Mouse (Mus musculus): Measurements from ENCODE around the gene Kifc5b. TPM values are rescaled to one million over a fixed set of nuclear protein-coding genes. Genes with fewer than 3 reads are reported as not detected.

Kifc5b gene
- polyA plus RNA-seq (2012; rRNA removed; ENCODE audit: low replicate concordance): 3.5 and 4.5 TPM in 2 replicates

DNA sequence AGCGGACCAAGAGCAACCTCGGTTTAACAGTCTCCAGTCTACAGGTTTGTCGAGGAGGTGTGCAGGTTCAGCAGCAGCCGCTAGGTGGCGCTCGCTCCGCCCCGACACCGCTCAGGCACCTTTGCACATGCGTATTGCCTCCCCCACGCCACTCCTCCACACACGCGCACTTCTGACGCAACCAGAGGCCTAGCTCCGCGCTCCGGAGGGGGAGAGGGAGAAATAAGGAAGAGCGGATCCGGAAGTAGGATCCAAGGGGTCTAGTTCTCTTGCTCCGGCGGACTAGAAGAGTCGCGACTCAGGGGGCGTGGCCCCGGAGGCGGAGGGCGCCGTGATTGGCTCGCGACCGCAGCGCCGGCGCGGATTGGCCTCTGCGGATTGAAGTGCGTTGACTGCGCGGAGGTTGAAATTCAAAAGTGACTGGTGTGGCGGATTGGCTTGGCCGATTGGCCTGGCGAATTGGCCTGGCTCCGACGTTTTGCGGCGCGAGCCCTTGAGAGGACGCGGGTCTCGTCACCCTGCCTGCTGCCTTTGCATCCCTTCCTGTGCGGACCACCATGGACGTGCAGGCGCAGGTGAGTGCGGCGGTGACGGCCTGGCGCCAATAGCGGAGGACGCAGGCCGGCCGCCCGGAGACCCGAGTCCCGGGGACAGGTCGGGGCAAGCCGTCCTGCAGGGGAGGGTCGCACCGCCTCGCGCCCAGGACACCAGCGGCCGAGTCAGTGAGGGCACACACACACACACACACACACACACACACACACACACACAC is at the start of gene Kifc5b:
Gene Kifc5b, plus strand, starts transcription at position 381 of the 772 bp plus-strand sequence.

GRCm38 (mm10) chr17:26932839-26933398 is 16.0 kb downstream of the Kifc5b start, which contains the start of gene Phf1:
Phf1 (plus strand) TSS chr17:26933052.

DNA sequence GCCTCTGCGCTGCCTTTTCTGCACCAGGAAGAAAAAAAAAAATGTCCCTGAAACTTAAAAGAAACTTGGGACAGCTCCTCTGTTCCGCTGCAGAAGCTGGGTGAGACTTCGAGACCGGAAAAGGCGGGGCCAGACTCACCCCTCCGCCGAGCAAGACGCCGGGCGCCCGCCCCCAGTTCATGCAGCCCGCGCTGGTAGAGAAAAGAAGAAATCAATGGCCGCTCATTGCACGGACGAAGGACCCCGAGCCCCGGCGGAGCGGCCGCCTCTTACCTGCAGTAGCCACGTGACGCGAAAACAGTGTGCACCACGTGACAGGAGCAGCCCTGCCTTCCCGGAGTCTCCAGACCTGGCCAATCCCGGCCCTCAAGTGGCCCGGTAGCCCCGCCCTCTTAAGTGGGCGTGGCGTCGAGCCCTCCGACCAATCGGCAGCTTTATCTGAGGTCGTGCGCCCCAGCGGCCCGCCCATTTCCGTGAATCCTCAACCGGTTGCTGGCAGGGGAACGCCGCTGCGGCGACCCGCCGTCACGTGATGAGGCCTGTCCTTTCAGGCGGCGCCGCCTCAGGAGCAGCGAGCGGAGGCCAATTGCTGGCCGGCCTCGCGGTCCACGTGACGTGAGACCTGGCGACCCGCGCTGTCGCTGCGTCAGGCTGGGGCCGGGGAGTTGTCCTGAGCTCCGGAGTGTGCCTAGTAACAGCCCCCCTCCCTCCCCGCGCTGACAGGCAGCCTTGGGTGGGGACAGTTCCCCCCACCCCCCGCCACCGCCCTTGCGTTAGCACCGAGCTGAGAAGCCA is 22.5 kb downstream of the Kifc5b start, which contains the start of gene Cuta:
Gene Cuta, minus strand, starts transcription at position 392 of the 795 bp plus-strand sequence.

DNA sequence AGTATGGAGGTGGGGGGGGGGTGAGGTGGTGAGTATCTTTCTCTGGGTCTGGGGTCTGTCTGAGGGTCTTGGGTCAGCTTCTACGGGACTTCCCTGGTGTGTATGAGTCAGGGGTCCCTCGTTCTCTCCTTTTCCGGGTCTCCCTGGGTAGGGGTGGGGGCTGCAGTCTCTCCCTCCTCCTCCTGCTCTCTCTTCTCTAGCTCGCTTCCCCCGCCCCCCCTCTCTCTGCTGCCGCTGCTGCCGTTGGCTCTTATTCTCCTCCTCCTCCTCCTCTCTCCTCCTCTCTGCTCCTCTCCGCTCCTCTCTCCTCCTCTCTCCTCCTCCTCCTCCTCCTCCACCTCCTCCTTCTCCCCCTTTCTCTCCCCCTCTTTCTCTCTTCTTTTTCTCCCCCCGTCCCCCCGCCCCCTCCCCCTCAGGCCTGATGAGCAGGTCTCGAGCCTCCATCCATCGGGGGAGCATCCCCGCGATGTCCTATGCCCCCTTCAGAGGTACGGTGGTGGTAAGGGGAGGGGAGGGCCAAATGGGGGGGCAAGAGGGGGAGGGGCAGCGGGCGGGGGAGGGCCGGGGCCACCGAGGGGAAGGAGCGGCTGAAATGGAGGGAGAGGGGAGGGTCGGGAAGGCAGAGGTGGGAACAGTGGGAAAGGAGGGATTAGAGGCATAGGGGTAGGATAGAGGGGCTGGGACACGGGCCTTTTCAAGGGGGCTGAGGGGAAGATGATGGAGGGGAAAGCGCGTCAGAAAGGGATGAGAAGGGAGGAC is 24.3 kb downstream of the Kifc5b start, which contains the start of gene Syngap1:
Gene Syngap1, plus strand, starts transcription at position 223 of the 759 bp plus-strand sequence.

DNA sequence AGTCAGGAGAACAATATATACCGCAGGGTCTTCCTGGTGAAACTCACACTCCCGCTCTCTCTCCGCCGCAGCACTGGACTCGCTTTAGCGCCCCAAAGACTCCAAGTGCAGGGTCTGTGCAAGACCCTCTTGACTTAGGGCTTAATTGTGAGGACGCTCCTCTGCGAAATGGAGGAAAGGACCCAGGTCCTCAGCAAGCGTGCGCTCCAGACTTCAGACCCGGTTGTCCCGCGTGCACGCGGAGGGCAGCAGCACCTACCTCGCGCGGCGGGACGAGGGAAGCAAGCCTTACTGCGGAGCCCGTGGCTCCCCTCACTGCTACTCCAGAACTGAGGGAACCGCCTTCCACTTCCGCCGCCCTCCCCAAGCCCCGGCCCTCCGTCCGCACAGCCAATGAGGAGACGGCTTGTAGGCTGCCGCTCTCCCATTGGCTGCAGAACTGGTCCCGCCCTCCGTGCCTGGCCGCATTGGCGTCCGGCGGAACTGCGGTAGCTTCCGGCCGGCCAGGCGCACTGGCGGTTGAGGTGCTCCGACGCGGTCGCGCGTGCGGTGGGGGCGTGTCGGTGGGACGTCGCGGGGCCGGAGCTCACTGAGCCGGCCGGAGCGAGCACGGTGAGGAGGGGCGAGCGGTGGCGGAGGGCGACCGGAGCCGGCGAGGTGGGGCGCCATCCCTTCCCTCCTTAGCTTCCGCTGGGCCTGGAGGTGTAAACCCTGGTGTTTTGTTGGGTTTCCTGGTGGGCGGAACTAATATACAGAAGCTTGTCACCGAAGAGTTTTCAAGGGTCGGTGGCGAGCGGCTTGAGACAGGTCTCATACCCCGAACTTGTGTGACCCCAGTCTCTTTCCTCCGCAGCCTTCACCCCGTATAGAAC is 56.0 kb downstream of the Kifc5b start, which contains the start of gene Zbtb9:
Gene Zbtb9, plus strand, starts transcription at position 465 of the 872 bp plus-strand sequence.

Other genes with a start within 250 kb of the Kifc5b start
- gene Crebrf, start 201.4 kb upstream of the Kifc5b start, polyA plus RNA-seq (2012; rRNA removed; ENCODE audit: low replicate concordance): 0.78 and 0.98 TPM in 2 replicates
- 15.4 and 15.7 TPM in 2 replicates for gene Bnip1, start 136.0 kb upstream of the Kifc5b start, polyA plus RNA-seq (2012; rRNA removed; ENCODE audit: low replicate concordance)
- gene Nkx2-5, start 72.1 kb upstream of the Kifc5b start, polyA plus RNA-seq (2012; rRNA removed; ENCODE audit: low replicate concordance): 5.3 TPM in 1 of 2 replicates, not detected in the other
- 83.9 and 132 TPM in 2 replicates for gene Phf1, start 16.0 kb downstream of the Kifc5b start, polyA plus RNA-seq (2012; rRNA removed; ENCODE audit: low replicate concordance)
- 239 and 257 TPM in 2 replicates for gene Cuta, start 22.5 kb downstream of the Kifc5b start, polyA plus RNA-seq (2012; rRNA removed; ENCODE audit: low replicate concordance)
- gene Syngap1, start 24.2 kb downstream of the Kifc5b start, polyA plus RNA-seq (2012; rRNA removed; ENCODE audit: low replicate concordance): 9.3 and 11.2 TPM in 2 replicates
- 6.3 and 10.8 TPM in 2 replicates for gene Zbtb9, start 56.1 kb downstream of the Kifc5b start, polyA plus RNA-seq (2012; rRNA removed; ENCODE audit: low replicate concordance)
- 196 and 361 TPM in 2 replicates for gene Bak1, start 111.9 kb downstream of the Kifc5b start, polyA plus RNA-seq (2012; rRNA removed; ENCODE audit: low replicate concordance)
- 37.1 and 51.3 TPM in 2 replicates for gene Itpr3, start 140.2 kb downstream of the Kifc5b start, polyA plus RNA-seq (2012; rRNA removed; ENCODE audit: low replicate concordance)
- 63.1 and 115 TPM in 2 replicates for gene Uqcc2, start 216.8 kb downstream of the Kifc5b start, polyA plus RNA-seq (2012; rRNA removed; ENCODE audit: low replicate concordance)

All from duodenum, adult 2 months (tissue).